In the genomic region with DNA sequence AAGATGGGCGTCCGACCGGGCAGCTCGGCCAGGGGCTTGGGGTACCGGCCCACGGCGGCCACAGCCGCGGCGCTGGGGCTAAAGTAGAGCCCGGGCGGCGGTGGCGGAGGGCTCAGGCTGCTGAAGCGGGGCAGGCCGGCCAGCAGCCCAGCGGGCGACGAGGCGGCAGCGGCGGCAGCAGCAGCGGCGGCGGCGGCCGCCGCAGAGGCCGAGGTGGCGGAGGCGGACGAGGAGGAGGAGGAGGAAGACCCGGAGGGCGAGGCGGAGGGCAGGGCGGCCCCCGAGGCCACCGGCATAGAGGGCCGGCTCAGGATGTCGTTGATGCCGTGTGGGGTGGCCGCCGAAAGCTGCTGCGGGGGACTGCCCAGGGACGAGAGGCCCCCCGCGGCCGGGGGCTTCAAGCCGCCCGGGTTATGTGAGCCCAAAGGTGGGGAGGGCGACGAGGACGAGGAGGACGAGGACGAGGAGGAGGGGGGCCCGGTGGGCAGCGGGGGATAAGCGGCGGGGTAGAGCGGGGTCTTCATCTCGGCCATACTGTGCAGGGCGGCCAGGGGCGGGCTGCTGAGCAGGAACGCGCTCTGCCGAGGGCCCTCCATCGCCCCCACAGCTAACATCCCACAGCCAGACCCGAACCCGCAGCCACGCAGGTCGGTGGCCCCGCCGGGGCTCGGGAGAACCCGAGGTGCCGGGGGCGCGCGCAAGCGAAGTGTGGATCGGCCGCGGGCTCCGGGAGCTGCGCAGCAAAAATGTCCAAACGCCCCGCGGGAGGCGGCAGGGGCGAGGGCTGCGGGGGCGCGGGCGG, we compare ENCODE assay signal across 8 mouse cellular contexts. TPM values are rescaled to one million over a fixed set of nuclear protein-coding genes. Genes with fewer than 3 reads are reported as not detected.
DNase-seq lines count a peak whose midpoint lies in the region; ATAC-seq and TF ChIP-seq lines count a peak whose summit lies in the region.

No protein-coding gene starts in this region.

- no peak for DNase-seq in lung, embryonic 14.5 days
- no peak for DNase-seq in lung, postnatal 4 days
- no peak for DNase-seq in cerebellum, postnatal 14 days

- no peak for TF ChIP-seq CTCF in lung, embryonic 14.5 days (IDR thresholded peaks at IDR 0.05; ENCODE audit: low read depth)
- TF ChIP-seq CTCF in intestine, postnatal 0 days (IDR thresholded peaks at IDR 0.05; ENCODE audit: low read depth), result no peak

- 0 out of 2 replicates have a peak, but pooled peaks cover 3% of the 10 kb centered on the region for H3K4me1 ChIP-seq in lung, embryonic 14.5 days (ENCODE audit: insufficient read depth)
- peaks cover 34% of the 10 kb centered on the region for H3K4me1 ChIP-seq in forebrain, embryonic 13.5 days
- peaks cover 14% of the 10 kb centered on the region; the same call in 1 of the 2 replicates for H3K4me1 ChIP-seq in intestine, postnatal 0 days (replicated peaks; ENCODE audit: control insufficient read depth, insufficient read depth, low read length)
- peaks cover 27% of the 10 kb centered on the region for H3K4me1 ChIP-seq in neural tube, embryonic 13.5 days (replicated peaks)

- H3K36me3 ChIP-seq in lung, embryonic 14.5 days (ENCODE audit: insufficient read depth), result no peaks in the 10 kb centered on the region
- H3K36me3 ChIP-seq in forebrain, embryonic 13.5 days (ENCODE audit: poor library complexity, severe bottlenecking), result no peaks in the 10 kb centered on the region
- H3K36me3 ChIP-seq in intestine, postnatal 0 days (ENCODE audit: control insufficient read depth, insufficient read depth), result no peaks in the 10 kb centered on the region
- no peaks in the 10 kb centered on the region for H3K36me3 ChIP-seq in neural tube, embryonic 13.5 days

- H3K27ac ChIP-seq in lung, embryonic 14.5 days (ENCODE audit: low read depth), result no peak overlapping the region
- no peak overlapping the region for H3K27ac ChIP-seq in forebrain, embryonic 13.5 days
- H3K27ac ChIP-seq in intestine, postnatal 0 days (ENCODE audit: low read depth, low read length), result no peak overlapping the region
- peak overlapping the region; percentile 75 for H3K27ac ChIP-seq in neural tube, embryonic 13.5 days (replicated peaks)

- peak overlapping the region; percentile 13; the same call in 1 of the 2 replicates for H3K9ac ChIP-seq in lung, embryonic 14.5 days
- H3K9ac ChIP-seq in forebrain, embryonic 13.5 days, result peak overlapping the region; percentile 14; the same call in 1 of the 2 replicates
- no peak overlapping the region for H3K9ac ChIP-seq in intestine, postnatal 0 days (ENCODE audit: low read depth, low read length)
- peak overlapping the region; percentile 75 for H3K9ac ChIP-seq in neural tube, embryonic 13.5 days

- H3K9me3 ChIP-seq in lung, embryonic 14.5 days (ENCODE audit: low read depth, low read length), result no peaks in the 10 kb centered on the region
- H3K9me3 ChIP-seq in forebrain, embryonic 13.5 days (replicated peaks), result no peaks in the 10 kb centered on the region
- no peaks in the 10 kb centered on the region for H3K9me3 ChIP-seq in intestine, postnatal 0 days (ENCODE audit: control insufficient read depth)
- no peaks in the 10 kb centered on the region for H3K9me3 ChIP-seq in neural tube, embryonic 13.5 days

- no peak for ATAC-seq in lung, embryonic 14.5 days (ENCODE audit: insufficient read depth)
- 0 out of 2 replicates have a peak, but pooled peaks have one; percentile 6 for ATAC-seq in forebrain, embryonic 13.5 days
- no peak for ATAC-seq in intestine, postnatal 0 days
- no peak for ATAC-seq in neural tube, embryonic 13.5 days (ENCODE audit: low read depth)
- no peak for ATAC-seq in activated CD4-positive, CD25-positive, alpha-beta regulatory T cell, adult 4 months
- ATAC-seq in monocyte, adult 5-6 weeks (replicated peaks; ENCODE audit: insufficient number of reproducible peaks, low FRiP score, low TSS enrichment, poor library complexity, severe bottlenecking), result no peak

- H3K4me2 ChIP-seq in lung, embryonic 14.5 days, result peak overlapping the region; percentile 64
- H3K4me2 ChIP-seq in forebrain, embryonic 13.5 days, result peak overlapping the region; percentile 62
- peak overlapping the region; percentile 70 for H3K4me2 ChIP-seq in intestine, postnatal 0 days (replicated peaks; ENCODE audit: low read depth)
- H3K4me2 ChIP-seq in neural tube, embryonic 13.5 days, result peak overlapping the region; percentile 50

- peak overlapping the region; percentile 38 for H3K4me3 ChIP-seq in lung, embryonic 14.5 days (ENCODE audit: low read depth, low read length)
- peak overlapping the region; percentile 35 for H3K4me3 ChIP-seq in forebrain, embryonic 13.5 days
- H3K4me3 ChIP-seq in intestine, postnatal 0 days (ENCODE audit: low read depth, low read length), result peak overlapping the region; percentile 45
- H3K4me3 ChIP-seq in neural tube, embryonic 13.5 days, result peak overlapping the region; percentile 45

- WGBS in lung, embryonic 14.5 days, result under 1% methylated on average over 92 of the region's 94 CpGs
- WGBS in forebrain, embryonic 13.5 days, result under 1% methylated on average over 61 of the region's 94 CpGs
- WGBS in intestine, postnatal 0 days, result 1% methylated on average over 78 of the region's 94 CpGs
- WGBS in neural tube, embryonic 13.5 days, result 1% methylated on average over 84 of the region's 94 CpGs

- H3K27me3 ChIP-seq in lung, embryonic 14.5 days (ENCODE audit: insufficient read depth, low read length), result peaks cover 100% of the 10 kb centered on the region
- H3K27me3 ChIP-seq in forebrain, embryonic 13.5 days, result peaks cover 99% of the 10 kb centered on the region
- H3K27me3 ChIP-seq in intestine, postnatal 0 days (replicated peaks; ENCODE audit: control insufficient read depth, insufficient read depth, low read length), result peaks cover 98% of the 10 kb centered on the region
- peaks cover 100% of the 10 kb centered on the region for H3K27me3 ChIP-seq in neural tube, embryonic 13.5 days

RNA-seq across cellular contexts. Expression of a gene that starts 1.0 kb away (rescaled TPM):
- 0.08 and 0.16 TPM in 2 replicates for polyA plus RNA-seq in lung, embryonic 14.5 days (2014; fragmentation: Nextera tagmentation; extraction: Ambion mirVana)
- polyA plus RNA-seq in forebrain, embryonic 13.5 days (2015; fragmentation: Nextera tagmentation; extraction: Ambion mirVana), result 0.19 and 0.22 TPM in 2 replicates
- not detected in 2 replicates for polyA plus RNA-seq in intestine, postnatal 0 days (2015; fragmentation: Nextera tagmentation; extraction: Ambion mirVana)
- 7.6 and 7.7 TPM in 2 replicates for polyA plus RNA-seq in neural tube, embryonic 13.5 days (2015; fragmentation: Nextera tagmentation; extraction: Ambion mirVana)
- not detected for polyA plus RNA-seq in activated CD4-positive, CD25-positive, alpha-beta regulatory T cell, adult 4 months (2017; shearing (Covaris generic))
- total RNA-seq in monocyte, adult 5-6 weeks (2017), result not detected in 3 replicates
